Mouse (Mus musculus): ENCODE results near the gene Gm31371. TPM values are rescaled to one million over a fixed set of nuclear protein-coding genes. Genes with fewer than 3 reads are reported as not detected.
"Not testable (repeated sequence)": the region's sequence is repeated elsewhere in the genome, so short reads cannot be mapped to it uniquely, and the experiment has no call there.

The Gm31371 gene
- total RNA-seq (2021) = under 1 TPM; 0.47 to 0.51 TPM
- long read RNA-seq = 0 reads

DNA sequence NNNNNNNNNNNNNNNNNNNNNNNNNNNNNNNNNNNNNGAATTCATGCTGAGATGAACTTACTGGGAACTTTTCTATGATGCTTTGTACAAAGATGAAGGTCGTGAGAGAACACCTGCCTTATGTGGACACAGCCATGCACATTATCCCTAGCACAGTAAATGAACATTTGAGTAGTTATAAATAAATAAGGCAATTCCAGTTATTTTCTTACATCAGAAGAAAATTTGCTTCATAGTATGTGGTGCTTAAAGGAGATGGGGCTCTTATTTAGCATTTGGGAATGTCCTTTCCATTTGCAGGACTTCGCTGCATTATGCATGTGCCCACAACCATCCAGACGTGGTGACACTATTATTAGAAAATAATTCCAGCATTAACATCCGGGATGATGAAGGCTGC lies at the start of gene Gm31371:
Gene Gm31371, plus strand, starts transcription at position 301 of the 400 bp plus-strand sequence.
- DNase-seq (ENCODE audit: low spot score in 2 of 2) = not testable (repeated sequence)

DNA sequence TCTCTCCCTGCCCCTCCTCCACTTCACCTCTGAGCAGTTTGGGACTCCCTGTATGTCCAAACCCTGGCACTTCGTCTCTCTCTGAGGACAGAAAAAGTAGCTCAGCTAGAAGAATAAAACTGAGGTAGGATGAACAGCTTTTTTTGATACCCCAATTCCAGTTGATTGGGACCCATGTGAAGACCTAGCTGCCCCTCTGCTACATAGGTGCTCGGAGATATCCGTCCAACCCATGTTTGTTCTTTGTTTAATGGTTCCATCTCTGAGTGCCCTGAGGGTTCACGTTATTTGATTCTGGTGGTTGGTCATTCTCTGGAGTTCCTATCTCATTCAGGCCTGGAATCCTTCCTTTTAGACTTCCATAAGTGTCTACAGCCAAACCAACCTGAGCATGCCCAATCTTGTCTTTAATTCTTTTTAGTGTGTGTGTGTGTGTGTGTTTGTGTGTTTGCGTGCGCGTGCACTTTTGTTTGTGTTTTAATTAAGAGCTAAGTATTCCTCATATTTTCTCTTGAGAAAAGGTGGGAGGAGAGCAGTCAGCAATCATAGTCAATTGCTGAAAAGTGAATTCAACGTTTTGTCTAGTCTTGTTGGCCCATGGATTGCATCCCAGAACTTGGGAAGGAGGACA lies 3.3 kb downstream of the Gm31371 start:
- DNase-seq (ENCODE audit: low spot score in 2 of 2) = not testable (repeated sequence)

DNA sequence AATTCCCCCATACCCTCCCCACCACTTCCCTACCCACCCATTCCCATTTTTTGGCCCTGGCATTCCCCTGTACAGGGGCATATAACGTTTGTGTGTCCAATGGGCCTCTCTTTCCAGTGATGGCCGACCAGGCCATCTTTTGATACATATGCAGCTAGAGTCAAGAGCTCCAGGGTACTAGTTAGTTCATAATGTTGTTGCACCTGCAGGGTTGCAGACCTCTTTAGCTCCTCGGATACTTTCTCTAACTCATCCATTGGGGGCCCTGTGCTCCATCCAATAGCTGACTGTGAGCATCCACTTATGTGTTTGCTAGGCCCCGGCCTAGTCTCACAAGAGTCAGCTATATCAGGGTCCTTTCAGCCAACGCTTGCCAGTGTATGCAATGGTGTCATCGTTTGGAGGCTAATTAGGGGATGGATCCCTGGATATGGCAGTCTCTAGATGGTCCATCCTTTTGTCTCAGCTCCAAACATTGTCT lies 5.7 kb downstream of the Gm31371 start:
- DNase-seq (ENCODE audit: low spot score in 2 of 2) = peak in 1 of 2 experiments; percentile 9

DNA sequence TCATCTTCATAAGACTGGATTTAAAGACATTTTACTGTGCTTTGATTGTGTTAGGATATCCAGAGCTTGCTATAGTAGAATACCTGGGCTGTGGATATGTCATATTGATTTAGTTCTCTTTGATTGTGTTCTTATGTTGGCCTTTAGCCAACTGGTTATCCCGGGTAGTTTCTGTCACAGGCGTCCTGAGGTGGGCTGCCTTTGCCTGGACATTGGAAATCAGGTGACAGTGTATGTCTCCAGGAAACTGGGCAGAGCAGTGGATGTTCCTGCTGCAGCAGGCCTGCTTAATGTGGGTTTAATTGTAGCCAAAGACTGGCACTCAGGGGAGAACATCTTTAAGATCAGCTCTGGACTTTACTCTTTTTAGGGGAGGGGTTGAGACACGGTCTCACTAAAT lies 15.9 kb downstream of the Gm31371 start:
- DNase-seq (ENCODE audit: low spot score in 2 of 2) = not testable (repeated sequence)

DNA sequence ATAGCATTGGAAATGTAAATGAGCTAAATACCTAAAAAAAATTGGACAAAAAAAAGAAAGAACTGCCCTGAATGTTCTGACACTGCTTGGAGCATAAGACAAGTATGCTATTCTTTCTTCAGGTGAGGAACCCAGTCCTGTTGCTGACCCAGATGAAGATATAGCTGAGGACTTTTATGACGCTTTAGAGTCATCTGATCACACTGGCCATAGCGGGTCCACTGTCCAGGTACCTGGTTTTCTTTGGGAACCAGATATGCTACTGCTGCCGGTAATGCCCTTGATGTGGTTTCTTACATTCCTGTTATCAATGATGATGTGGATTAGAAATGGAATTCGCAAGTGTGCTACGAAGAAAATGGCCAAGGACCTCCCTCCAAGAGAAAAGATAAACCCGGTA lies 31.1 kb downstream of the Gm31371 start:
- DNase-seq (ENCODE audit: low spot score in 2 of 2) = peak in 1 of 2 experiments; percentile 6

DNA sequence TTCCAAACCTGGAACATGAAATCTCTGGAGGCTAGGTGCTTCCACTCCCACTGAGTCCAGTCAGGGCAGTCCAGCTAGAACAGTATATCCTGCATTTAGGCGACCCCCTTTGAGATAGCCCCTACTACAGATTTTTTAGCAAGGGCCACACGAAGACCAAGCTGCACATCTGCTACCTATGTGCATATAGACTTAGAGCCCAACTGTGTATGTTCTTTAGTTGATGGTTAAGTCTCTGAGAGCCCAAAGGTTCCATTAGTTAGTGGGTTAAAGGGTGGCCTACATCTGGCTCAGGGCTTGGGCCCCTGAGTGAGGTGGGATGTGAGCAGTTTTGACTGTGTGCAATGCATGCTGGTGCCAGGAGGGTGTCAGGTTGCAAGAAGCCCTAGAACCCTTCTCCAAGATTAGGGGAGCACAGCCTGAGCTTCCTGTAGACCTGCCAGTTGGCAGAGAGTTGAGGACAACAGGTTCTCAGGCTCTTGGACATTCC lies 32.4 kb downstream of the Gm31371 start:
- DNase-seq (ENCODE audit: low spot score in 2 of 2) = peak in 1 of 2 experiments; percentile 2

DNA sequence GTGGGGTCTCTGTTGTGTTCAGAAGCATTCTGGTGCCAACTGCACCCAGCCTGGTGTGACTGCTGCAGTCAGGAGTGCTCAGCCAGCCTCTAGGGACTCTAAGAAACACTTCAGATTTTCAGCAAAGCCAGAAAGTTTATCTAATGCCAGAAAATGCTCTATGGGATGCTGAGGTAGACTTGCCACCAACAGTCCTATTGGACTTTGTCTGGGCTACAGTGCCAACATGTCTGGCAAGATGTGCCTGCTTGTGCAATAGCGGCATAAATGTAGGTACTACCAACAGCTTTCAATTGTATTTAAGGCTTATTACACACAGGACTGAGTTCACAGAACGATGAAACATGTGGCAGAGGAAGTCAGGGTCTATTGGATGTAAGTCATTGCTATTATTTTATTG lies 57.7 kb downstream of the Gm31371 start:
- no peak for DNase-seq (ENCODE audit: low spot score in 2 of 2)

DNA sequence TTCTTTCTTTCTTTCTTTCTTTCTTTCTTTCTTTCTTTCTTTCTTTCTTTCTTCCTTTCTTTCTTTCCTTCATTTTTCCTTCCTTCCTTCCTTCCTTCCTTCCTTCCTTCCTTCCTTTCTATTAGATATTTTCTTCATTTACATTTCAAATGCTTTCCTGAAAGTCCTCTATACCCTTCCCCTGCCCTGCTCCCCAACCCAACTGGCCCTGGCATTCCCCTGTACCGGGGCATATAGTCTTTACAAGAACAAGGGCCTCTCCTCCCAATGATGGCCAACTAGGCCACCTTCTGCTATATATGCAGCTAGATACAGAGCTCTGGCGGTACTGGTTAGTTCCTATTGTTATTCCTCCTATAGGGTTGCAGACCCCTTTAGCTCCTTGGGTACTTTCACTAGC lies 60.6 kb downstream of the Gm31371 start:
- DNase-seq (ENCODE audit: low spot score in 2 of 2) = peak in 1 of 2 experiments; percentile 1

DNA sequence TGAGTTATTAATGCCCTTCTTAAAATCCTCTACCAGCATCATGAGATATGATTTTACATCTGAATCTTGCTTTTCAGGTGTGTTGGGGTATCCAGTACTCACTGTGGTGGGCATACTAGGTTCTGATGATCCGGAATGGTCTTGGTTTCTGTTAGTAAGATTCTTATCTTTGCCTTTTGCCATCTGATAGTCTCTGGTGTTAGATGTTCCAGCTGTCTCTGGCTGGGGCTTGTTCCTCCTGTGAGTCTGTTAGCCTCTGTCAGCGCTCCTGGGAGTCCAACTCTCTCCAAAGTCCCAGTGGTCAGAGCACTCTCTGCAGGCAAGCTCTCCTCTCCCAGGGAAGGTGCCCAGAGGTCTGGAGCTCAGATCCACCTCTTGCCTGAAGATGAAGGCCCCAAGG lies 65.0 kb downstream of the Gm31371 start:
- DNase-seq (ENCODE audit: low spot score in 2 of 2) = peak; percentile 3 to 25

DNA sequence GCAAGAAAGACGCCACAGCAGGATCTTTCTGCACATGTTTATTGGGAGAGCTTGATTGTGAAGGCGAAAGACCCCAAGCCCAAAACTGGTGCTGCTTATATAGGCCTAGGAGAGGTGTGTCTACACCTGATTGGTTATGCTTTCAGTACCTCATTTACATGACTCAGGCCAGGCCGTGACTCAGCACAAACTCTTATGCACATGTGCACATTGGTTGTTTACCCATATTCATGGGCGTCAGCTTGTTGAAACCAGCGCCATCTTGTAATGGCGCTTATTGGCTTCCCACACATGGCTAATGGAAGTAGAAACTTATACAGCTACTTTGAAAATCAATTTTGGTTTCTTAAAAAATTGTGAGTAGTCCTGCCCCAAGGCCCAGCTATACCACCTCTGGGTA lies 72.0 kb downstream of the Gm31371 start:
- DNase-seq (ENCODE audit: low spot score in 2 of 2) = not testable (repeated sequence)

Other genes starting within 250 kb of the Gm31371 start
- under 1 TPM; 0.61 to 0.62 TPM for gene 4930467E23Rik, start 173.8 kb upstream of the Gm31371 start, total RNA-seq (2021)